Mouse (Mus musculus): ENCODE measurements around the gene Celsr3. TPM values are rescaled to one million over a fixed set of nuclear protein-coding genes. Genes with fewer than 3 reads are reported as not detected.

Gene Celsr3
- polyA plus RNA-seq (2012; rRNA removed) = 0.15 and 0.23 TPM in 2 replicates

DNA sequence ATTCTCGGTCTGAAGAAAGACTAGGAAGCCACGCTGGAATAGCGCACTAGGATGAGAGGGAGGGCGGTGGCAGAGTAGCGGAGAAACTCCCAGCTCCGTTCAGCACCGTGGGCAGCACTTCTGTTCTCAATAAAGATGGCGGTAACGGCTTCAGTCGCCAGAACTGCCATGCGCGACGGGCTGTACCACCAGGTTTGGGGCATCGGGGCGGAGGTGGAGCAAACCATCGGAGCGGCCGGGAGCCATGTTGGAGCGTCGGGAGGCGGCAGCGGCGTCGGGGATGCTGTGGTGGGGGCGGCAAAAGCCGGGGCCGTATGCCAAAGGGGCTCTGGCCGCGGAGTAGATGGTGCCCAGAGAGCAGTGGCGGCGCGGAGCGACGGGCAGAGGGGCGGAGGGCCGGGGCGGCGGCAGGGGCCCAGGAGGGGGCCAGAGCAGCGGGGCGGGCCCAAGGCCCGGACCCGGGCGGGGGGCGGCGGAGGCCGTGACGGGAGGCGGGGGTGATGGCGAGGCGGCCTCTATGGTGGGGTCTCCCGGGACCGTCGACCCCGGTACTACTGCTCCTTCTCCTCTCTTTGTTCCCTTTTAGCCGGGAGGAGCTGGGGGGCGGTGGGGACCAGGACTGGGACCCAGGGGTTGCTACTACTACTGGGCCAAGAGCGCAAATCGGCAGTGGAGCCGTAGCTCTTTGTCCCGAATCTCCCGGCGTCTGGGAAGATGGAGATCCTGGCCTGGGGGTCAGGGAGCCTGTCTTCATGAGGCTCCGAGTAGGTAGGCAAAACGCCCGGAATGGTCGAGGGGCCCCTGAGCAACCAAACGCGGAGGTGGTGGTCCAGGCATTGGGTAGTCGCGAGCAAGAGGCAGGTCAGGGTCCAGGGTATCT is at the start of gene Celsr3:
Gene Celsr3 (plus strand): TSS at position 501 of the 880 bp plus-strand sequence.

GRCm38 (mm10) chr9:108783548-108784463 is 42.3 kb upstream of the Celsr3 start, which contains the start of gene Ip6k2:
Gene Ip6k2, plus strand, starts transcription at chr9:108783796.

GRCm38 (mm10) chr9:108808163-108808665 is 17.9 kb upstream of the Celsr3 start, which contains the start of gene Nckipsd:
Gene Nckipsd, plus strand, starts transcription at chr9:108808368.

GRCm38 (mm10) chr9:108852976-108853375 is 26.9 kb downstream of the Celsr3 start, which contains the start of gene Slc26a6:
Gene Slc26a6, plus strand, starts transcription at chr9:108853283.

Other genes with a start within 250 kb of the Celsr3 start
- gene Wdr6, start 247.6 kb upstream of the Celsr3 start, polyA plus RNA-seq (2012; rRNA removed) = 7.5 and 8.5 TPM in 2 replicates
- gene P4htm, start 228.7 kb upstream of the Celsr3 start, polyA plus RNA-seq (2012; rRNA removed) = 0.63 and 0.67 TPM in 2 replicates
- gene Arih2, start 176.9 kb upstream of the Celsr3 start, polyA plus RNA-seq (2012; rRNA removed) = 18.2 and 20.6 TPM in 2 replicates
- 6.8 and 9.3 TPM in 2 replicates for gene Slc25a20, start 164.2 kb upstream of the Celsr3 start, polyA plus RNA-seq (2012; rRNA removed)
- 5.9 and 7.1 TPM in 2 replicates for gene Prkar2a, start 137.0 kb upstream of the Celsr3 start, polyA plus RNA-seq (2012; rRNA removed)
- gene Ip6k2, start 42.5 kb upstream of the Celsr3 start, polyA plus RNA-seq (2012; rRNA removed) = 27.8 and 29.7 TPM in 2 replicates
- gene Nckipsd, start 18.0 kb upstream of the Celsr3 start, polyA plus RNA-seq (2012; rRNA removed) = 3.3 and 3.9 TPM in 2 replicates
- gene Slc26a6, start 27.0 kb downstream of the Celsr3 start, polyA plus RNA-seq (2012; rRNA removed) = 3.9 and 4.0 TPM in 2 replicates
- gene Tmem89, start 88.3 kb downstream of the Celsr3 start, polyA plus RNA-seq (2012; rRNA removed) = not detected in 2 replicates
- gene Uqcrc1, start 110.3 kb downstream of the Celsr3 start, polyA plus RNA-seq (2012; rRNA removed) = 177 and 218 TPM in 2 replicates
- gene Col7a1, start 127.3 kb downstream of the Celsr3 start, polyA plus RNA-seq (2012; rRNA removed) = 0.54 and 0.69 TPM in 2 replicates
- gene Ucn2, start 159.7 kb downstream of the Celsr3 start, polyA plus RNA-seq (2012; rRNA removed) = 0.10 and 0.12 TPM in 2 replicates
- gene Pfkfb4, start 165.5 kb downstream of the Celsr3 start, polyA plus RNA-seq (2012; rRNA removed) = 1.9 and 2.7 TPM in 2 replicates
- gene Shisa5, start 212.2 kb downstream of the Celsr3 start, polyA plus RNA-seq (2012; rRNA removed) = 12.1 and 14.9 TPM in 2 replicates
- gene Trex1, start 233.4 kb downstream of the Celsr3 start, polyA plus RNA-seq (2012; rRNA removed) = 10.2 and 12.5 TPM in 2 replicates
- 5.3 and 6.3 TPM in 2 replicates for gene Atrip, start 247.8 kb downstream of the Celsr3 start, polyA plus RNA-seq (2012; rRNA removed)